Mouse (Mus musculus) right cerebral cortex, postnatal 25 days (tissue): Measurements from ENCODE around the gene Htra1.

ENCODE experiments used
- DNase-seq: peaks from one replicate; pipeline ENCODE4 v3.0.0; 2022

Htra1 gene

DNA sequence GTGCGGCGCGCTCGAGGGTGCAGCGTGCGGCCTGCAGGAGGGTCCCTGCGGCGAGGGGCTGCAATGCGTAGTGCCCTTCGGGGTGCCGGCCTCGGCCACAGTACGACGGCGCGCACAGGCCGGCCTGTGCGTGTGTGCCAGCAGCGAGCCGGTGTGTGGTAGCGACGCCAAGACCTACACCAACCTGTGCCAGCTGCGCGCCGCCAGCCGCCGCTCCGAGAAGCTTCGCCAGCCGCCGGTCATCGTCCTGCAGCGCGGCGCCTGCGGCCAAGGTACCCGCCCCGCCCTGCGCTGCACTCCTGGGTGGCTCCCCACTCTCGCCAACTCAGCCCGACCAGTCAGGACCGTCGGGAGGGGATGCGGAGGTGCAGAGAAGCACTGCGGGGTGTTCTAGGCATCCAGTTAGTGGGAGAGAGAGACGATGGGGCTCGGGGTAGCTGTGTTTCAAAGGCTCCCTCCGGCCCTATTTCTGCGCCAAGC lies 601 bp downstream of the Htra1 start:
- no peak for DNase-seq

DNA sequence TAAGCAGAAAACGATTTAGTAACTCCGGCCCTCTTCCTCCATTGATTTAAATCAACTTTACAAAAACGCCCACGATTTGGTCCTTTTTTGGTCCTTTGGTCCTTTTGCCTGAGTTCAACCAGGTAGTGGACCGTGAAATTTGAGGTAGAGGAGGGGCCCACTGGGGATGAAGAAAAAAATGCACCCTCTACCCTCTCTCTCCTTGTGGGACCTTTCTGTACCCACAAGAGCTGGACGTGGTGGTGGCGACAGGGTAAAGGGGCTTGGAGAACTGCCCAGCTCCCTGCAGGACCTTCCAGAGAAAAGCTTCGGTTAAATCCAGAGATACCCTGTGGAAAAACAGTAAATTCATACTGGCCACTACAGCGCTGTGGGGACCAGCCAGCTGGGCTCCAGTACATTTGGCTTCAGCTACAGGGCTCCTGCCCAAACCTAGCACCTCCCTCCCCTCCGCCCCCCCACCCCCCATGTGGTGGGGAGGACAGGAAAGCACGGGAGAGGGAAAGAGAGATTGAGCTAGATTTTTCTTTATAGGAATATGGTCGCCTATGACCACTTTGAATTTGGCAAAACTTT lies 1.4 kb downstream of the Htra1 start:
- no peak for DNase-seq

DNA sequence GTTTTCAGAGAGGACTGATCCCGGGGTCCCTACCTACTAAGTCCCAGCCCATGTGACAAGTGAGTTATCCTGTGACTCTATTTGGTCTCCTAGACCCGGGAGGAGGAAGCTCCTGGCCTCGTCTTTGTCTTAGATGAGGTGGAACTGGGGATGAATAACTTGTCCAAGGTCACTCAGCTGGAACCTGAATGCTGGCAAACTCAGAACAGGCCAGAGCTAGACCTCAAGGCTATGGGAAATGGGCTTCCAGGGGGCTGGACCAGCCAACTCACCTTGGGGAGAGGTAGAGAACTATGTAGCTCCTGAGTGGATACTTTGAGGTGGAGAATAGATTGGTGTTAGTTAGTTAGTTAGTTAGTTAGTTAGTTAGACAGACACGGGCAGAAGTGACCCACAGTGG lies 2.1 kb downstream of the Htra1 start:
- DNase-seq = no peak

- DNase-seq = no peak
Observed at GRCm38 (mm10) chr7:130938896-130939295, 3.0 kb downstream of the Htra1 start.

- DNase-seq = no peak
Observed at GRCm38 (mm10) chr7:130940733-130941132, 4.8 kb downstream of the Htra1 start.

GRCm38 (mm10) chr7:130943280-130943895 lies 7.5 kb downstream of the Htra1 start:
- DNase-seq = no peak

- DNase-seq = no peak
Observed at GRCm38 (mm10) chr7:130944766-130945475, 9.0 kb downstream of the Htra1 start.

GRCm38 (mm10) chr7:130945730-130946129 lies 9.8 kb downstream of the Htra1 start:
- no peak for DNase-seq

DNA sequence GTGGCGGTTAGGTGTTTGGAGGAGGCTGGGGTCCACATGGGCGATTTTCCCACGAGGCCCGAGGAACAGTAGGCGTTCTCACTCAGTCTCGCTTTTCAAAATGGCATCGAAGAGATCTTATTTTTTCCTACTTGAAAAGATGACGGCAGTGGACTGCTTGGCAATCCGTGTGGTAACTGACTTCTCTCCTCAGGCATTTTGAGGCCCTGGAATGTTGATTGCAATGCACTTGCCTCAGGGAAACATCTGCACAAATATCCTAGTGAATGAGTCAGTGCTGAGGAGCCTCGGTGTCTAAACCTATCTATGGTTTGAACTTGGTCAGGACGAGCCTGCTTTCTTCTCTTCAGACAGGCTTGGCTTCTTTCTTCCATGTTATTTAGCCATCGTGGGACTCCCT lies 10.4 kb downstream of the Htra1 start:
- DNase-seq = no peak

- no peak for DNase-seq
Observed at GRCm38 (mm10) chr7:130948563-130949208, 12.8 kb downstream of the Htra1 start.

DNA sequence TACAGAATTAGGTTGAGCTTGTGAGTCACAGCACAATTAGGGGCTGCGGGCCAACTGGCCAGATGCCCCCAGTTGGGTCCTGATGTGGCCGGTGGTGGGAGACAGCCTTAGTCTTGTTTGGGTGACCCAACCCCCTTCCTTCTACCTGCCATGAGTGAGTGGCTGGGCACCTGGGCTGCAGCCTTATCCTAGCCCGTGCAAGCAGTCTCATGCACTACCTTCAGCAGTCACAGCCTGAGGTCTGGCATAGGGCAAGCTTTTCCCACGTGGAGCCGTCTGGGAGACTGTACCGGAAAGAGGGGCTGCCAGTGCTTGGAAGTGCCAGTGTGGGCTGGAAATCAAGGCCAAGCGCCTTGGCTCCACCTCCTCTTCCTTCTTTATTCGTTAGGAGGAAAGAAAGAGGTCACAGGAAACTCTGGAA lies 13.4 kb downstream of the Htra1 start:
- DNase-seq = no peak

GRCm38 (mm10) chr7:130950482-130950881 lies 14.6 kb downstream of the Htra1 start:
- no peak for DNase-seq

DNA sequence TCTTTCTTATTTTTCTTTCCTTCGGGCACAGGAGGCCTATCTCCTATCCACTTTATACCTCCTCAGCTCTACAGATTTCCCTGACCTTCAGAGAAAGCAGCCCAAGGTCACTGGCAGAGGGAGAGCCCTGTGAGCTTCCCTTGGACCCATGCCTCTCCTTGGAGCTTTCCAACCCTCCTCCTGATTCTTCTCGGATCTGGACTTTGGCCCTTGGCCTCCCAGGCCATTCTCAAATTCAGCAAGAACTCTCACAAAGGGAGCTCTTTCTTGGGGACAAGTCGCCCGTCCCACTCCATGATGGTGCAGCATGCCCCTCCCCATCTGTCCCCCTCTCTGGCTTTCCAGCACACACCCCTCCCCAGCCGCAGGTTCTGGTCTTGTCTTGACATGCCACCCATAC lies 15.1 kb downstream of the Htra1 start:
- DNase-seq = no peak

- no peak for DNase-seq
Observed at GRCm38 (mm10) chr7:130953376-130953775, 17.5 kb downstream of the Htra1 start.

DNA sequence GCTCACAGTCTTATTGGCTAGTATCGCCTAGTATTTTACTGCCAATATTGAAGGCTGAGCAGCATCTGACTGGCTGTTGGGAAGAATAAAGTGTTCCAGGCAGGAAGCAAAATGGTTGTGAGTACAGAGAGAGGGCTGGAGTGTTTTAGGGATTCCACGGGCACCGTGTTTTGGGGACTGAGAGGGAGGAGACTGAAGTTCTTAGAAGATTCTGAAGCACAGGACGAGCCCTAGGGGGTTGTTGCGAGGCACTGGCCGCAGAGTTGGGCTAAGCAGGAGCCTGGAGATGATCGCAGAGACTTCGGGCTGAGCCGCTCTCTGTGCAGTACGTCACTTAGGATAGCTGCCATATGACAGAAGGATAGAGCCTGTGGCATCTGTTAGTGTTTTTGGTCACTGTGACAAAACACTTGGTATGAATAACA lies 18.3 kb downstream of the Htra1 start:
- DNase-seq = no peak

DNA sequence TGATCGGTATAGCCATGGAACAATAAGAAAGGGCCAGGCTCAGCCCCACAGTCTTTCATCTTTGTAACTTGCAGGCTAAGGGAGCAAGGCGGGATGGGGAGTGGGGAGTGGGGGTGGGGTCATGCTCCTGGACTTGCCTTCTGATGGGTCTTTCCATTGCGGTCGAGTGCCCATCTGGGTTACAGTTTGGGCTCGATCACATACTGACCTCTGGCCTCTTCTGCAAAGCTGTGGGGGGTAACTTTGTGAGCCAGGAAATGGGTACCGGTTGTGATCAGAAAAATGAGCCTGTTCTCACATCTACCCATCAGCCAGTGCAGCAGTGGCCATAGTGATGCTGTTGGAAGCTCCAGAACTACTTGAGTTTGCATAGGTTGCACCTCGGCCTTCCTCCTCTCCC lies 22.6 kb downstream of the Htra1 start:
- DNase-seq = no peak

DNA sequence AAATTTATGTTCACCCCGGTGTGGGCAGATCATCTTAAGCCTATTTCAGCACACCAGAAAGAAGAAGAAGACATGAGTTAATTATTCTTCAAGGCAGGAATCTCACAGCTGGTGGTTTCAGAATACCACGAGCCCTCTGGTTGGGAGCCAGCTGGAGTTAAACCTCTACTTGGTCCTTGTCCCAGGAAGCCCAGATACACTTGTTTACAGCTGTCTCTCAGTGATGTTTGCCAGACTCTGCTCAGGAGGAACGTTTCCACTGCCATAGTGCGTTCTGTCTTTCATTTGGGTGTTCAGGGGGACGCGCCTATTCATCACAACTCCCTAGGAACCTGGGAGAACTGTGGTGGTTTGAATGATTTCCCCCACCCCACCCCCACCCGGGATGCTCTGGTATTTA lies 24.0 kb downstream of the Htra1 start:
- DNase-seq = no peak

DNA sequence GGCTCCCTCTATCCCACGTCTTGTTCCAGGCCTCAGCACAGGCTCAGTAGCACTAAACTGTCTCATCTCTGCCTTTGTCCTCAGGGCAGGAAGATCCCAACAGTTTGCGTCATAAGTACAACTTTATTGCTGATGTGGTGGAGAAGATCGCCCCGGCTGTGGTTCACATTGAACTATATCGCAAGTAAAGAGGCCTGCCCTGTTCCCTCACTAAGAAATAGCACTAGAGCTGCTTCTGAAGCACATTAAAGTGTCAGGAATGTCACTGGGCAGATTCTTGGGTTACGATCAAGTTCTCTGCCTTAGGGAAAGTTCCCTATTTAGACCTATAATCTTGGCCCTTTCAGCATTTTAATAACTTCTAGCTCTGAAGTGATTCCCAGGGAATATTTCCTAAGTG lies 25.5 kb downstream of the Htra1 start:
- no peak for DNase-seq

- no peak for DNase-seq
Observed at GRCm38 (mm10) chr7:130964686-130965085, 28.8 kb downstream of the Htra1 start.

DNA sequence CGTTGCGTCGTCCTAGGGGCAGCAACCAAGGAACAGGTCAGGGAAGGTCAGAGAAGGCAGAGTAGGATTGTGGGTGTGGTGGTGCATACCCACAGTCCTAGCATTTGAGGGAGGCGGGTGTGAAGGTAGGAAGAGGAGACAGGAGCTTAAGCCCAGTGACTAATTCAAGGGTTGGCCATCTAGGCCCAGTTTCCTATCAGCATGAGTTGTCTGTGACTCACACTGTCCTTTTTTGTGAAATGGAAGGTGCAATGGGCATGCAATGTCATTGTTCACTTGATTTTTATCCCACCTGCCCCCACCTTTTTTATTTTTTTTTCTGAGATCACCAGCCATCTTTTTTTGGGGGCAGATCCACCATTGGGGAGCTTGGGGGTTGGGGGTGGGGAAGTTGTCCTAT lies 29.5 kb downstream of the Htra1 start:
- no peak for DNase-seq

- DNase-seq = peak; percentile 44
Observed at GRCm38 (mm10) chr7:130965909-130966365, 30.0 kb downstream of the Htra1 start.

GRCm38 (mm10) chr7:130966451-130966850 lies 30.5 kb downstream of the Htra1 start:
- no peak for DNase-seq

- no peak for DNase-seq
Observed at GRCm38 (mm10) chr7:130966876-130967275, 31.0 kb downstream of the Htra1 start.

GRCm38 (mm10) chr7:130967901-130968300 lies 32.0 kb downstream of the Htra1 start:
- no peak for DNase-seq
